Mouse (Mus musculus) MEL (cell line): ENCODE measurements around the gene Il18r1. TPM values are rescaled to one million over a fixed set of nuclear protein-coding genes. Genes with fewer than 3 reads are reported as not detected.

Experiments used
- DNase-seq: peaks from one replicate; pipeline ENCODE4 v3.0.0; 2011; ENCODE audit warnings: low read depth, low spot score
- H3K27ac ChIP-seq: 2 replicates; pipeline ENCODE4 v1.5.1; 2012; ENCODE audit warnings: low read depth, mild to moderate bottlenecking, control low read depth, low read length, moderate library complexity; ENCODE audit not compliant: control insufficient read depth
- H3K27me3 ChIP-seq, 2 experiments: fragments of 150-350 bp in 1 of 2; sonication (generic) in 1 of 2; 2 replicates each; pipeline ENCODE4 v1.6.1; 2012; ENCODE audit warnings: low read length in 2 of 2, mild to moderate bottlenecking in 2 of 2, improper control_type of control experiment in 1 of 2, moderate library complexity in 1 of 2; ENCODE audit not compliant: insufficient read depth in 2 of 2, control insufficient read depth in 1 of 2
- H3K36me3 ChIP-seq, 2 experiments: 2 replicates each; pipeline ENCODE4 v1.6.1; 2012 to 2014; ENCODE audit warnings: low read length in 2 of 2, improper control_type of control experiment in 1 of 2, inconsistent platforms in 1 of 2, mild to moderate bottlenecking in 1 of 2; ENCODE audit not compliant: insufficient read depth in 2 of 2, control insufficient read depth in 1 of 2
- H3K4me1 ChIP-seq, 2 experiments: fragments of 150-350 bp in 1 of 2; sonication (generic) in 1 of 2; 2 replicates each; pipeline ENCODE4 v1.6.1; 2012; ENCODE audit warnings: low read length in 2 of 2, improper control_type of control experiment in 1 of 2, mild to moderate bottlenecking in 1 of 2; ENCODE audit not compliant: insufficient read depth in 2 of 2, control insufficient read depth in 1 of 2
- H3K4me3 ChIP-seq, 2 experiments: fragments of 150-350 bp in 1 of 2; sonication (generic) in 1 of 2; 2 replicates each; pipeline ENCODE4 v1.5.1; 2012; ENCODE audit warnings: low read depth in 2 of 2, low read length in 2 of 2, mild to moderate bottlenecking in 2 of 2, moderate library complexity in 2 of 2, control low read depth in 1 of 2, improper control_type of control experiment in 1 of 2; ENCODE audit not compliant: control insufficient read depth in 1 of 2, insufficient read depth in 1 of 2
- H3K79me2 ChIP-seq: 2 replicates; pipeline ENCODE4 v1.6.1; 2012; ENCODE audit warnings: mild to moderate bottlenecking, low read length, moderate library complexity; ENCODE audit not compliant: control insufficient read depth, poor library complexity, insufficient read depth
- H3K9ac ChIP-seq: 2 replicates; pipeline ENCODE4 v1.6.1; 2012; ENCODE audit warnings: low read depth, mild to moderate bottlenecking, control low read depth, low read length, moderate library complexity; ENCODE audit not compliant: control insufficient read depth, poor library complexity, severe bottlenecking
- H3K9me3 ChIP-seq: fragments of 150-350 bp; sonication (generic); replicated peaks from 2 replicates; pipeline ENCODE4 v1.6.1; 2012; ENCODE audit warnings: mild to moderate bottlenecking, low read length, improper control_type of control experiment, moderate library complexity; ENCODE audit not compliant: insufficient read depth
- BHLHE40 ChIP-seq: IDR thresholded peaks from 2 replicates; pipeline ENCODE4 v1.6.1; 2012; ENCODE audit warnings: low read depth, mild to moderate bottlenecking, inconsistent platforms, low read length, improper control_type of control experiment, borderline replicate concordance
- ELF1 ChIP-seq: IDR thresholded peaks from 2 replicates; pipeline ENCODE4 v1.6.1; 2014; ENCODE audit warnings: low read depth, mild to moderate bottlenecking, inconsistent platforms, low read length, improper control_type of control experiment, moderate library complexity
- GABPA ChIP-seq: IDR thresholded peaks from 2 replicates; pipeline ENCODE4 v1.6.1; 2012; ENCODE audit warnings: low read depth, mild to moderate bottlenecking, inconsistent platforms, low read length, improper control_type of control experiment, moderate library complexity
- MAZ ChIP-seq: IDR thresholded peaks from 2 replicates; pipeline ENCODE4 v1.6.1; 2012; ENCODE audit warnings: low read depth, mild to moderate bottlenecking, inconsistent platforms, low read length, improper control_type of control experiment
- MXI1 ChIP-seq: IDR thresholded peaks from 2 replicates; pipeline ENCODE4 v1.6.1; 2011; ENCODE audit warnings: mild to moderate bottlenecking, low read depth, low read length, improper control_type of control experiment
- MYB ChIP-seq: IDR thresholded peaks from 2 replicates; pipeline ENCODE4 v1.6.1; 2011; ENCODE audit warnings: mild to moderate bottlenecking, low read depth, low read length, improper control_type of control experiment
- MYC ChIP-seq: IDR thresholded peaks from 2 replicates; pipeline ENCODE4 v1.6.1; 2011; ENCODE audit warnings: low read depth, mild to moderate bottlenecking, low read length, improper control_type of control experiment, moderate library complexity
- NRF1 ChIP-seq: IDR thresholded peaks from 2 replicates; pipeline ENCODE4 v1.6.1; 2014; ENCODE audit warnings: low read depth, mild to moderate bottlenecking, inconsistent platforms, low read length, improper control_type of control experiment, moderate library complexity; ENCODE audit not compliant: poor library complexity, insufficient read depth, severe bottlenecking
- POLR2A ChIP-seq, 2 experiments: IDR thresholded peaks; 2 replicates each; pipeline ENCODE4 v1.6.1; 2011 to 2012; ENCODE audit warnings: low read length in 2 of 2, mild to moderate bottlenecking in 2 of 2, control low read depth in 1 of 2, improper control_type of control experiment in 1 of 2, low read depth in 1 of 2, moderate library complexity in 1 of 2; ENCODE audit not compliant: control insufficient read depth in 1 of 2, insufficient read depth in 1 of 2, poor library complexity in 1 of 2
- SIN3A ChIP-seq: IDR thresholded peaks from 2 replicates; pipeline ENCODE4 v1.6.1; 2012; ENCODE audit warnings: low read length, improper control_type of control experiment, inconsistent platforms
- TBP ChIP-seq: IDR thresholded peaks from 2 replicates; pipeline ENCODE4 v1.8.0; 2011; ENCODE audit warnings: low read depth, low read length, improper control_type of control experiment
- USF2 ChIP-seq, 2 experiments: IDR thresholded peaks; 2 replicates each; pipeline ENCODE4 v1.6.1; 2011 to 2012; ENCODE audit warnings: improper control_type of control experiment in 2 of 2, low read length in 2 of 2, borderline replicate concordance in 1 of 2, inconsistent platforms in 1 of 2, low read depth in 1 of 2, mild to moderate bottlenecking in 1 of 2; ENCODE audit not compliant: insufficient read depth in 1 of 2
- ZC3H11A ChIP-seq: IDR thresholded peaks from 2 replicates; pipeline ENCODE4 v1.6.1; 2012; ENCODE audit warnings: low read depth, mild to moderate bottlenecking, inconsistent platforms, low read length, improper control_type of control experiment
- ZMIZ1 ChIP-seq: IDR thresholded peaks from 2 replicates; pipeline ENCODE4 v1.6.1; 2012; ENCODE audit warnings: low read depth, mild to moderate bottlenecking, inconsistent platforms, low read length, improper control_type of control experiment, moderate library complexity
- ZNF384 ChIP-seq: IDR thresholded peaks from 2 replicates; pipeline ENCODE4 v1.6.1; 2012; ENCODE audit warnings: low read depth, mild to moderate bottlenecking, inconsistent platforms, low read length, improper control_type of control experiment
- polyA plus RNA-seq, 2 experiments: library from polyadenylated mRNA; stranded (reverse) in 1 of 2; unstranded in 1 of 2; fragments of >175 nt in 1 of 2; fragments of >200 nt in 1 of 2; gene quantifications; 2 replicates each; pipeline versions ENCODE4 v1.2.1 to v1.2.4; 2012; ENCODE audit warnings: low replicate concordance in 2 of 2, low read depth in 1 of 2; ENCODE audit not compliant: insufficient read length in 2 of 2, insufficient read depth in 1 of 2, missing spikeins in 1 of 2
- total RNA-seq: library from RNA; depleted of rRNA; stranded (reverse); fragments of 300-350 nt; gene quantifications from 2 replicates; pipeline ENCODE4 v1.2.3, GENCODE M21; 2012

Gene Il18r1
- total and polyA plus RNA-seq, 3 experiments: 0.08 to 0.10 TPM; not detected in 1

- TF ChIP-seq ELF1 (no peak), ZC3H11A (no peak), MYC (no peak), TBP (no peak), USF2 (IDR thresholded peaks at IDR 0.05; ENCODE audit: borderline replicate concordance in 1 of 2, insufficient read depth in 1 of 2, low read depth in 1 of 2, low read length in 2 of 2) (no peak)
- H3K79me2 ChIP-seq: no peaks in the 10 kb centered on the region
- H3K9me3 ChIP-seq: no peaks in the 10 kb centered on the region
- H3K9ac ChIP-seq: no peak overlapping the region
- peaks cover 2 to 3% of the 10 kb centered on the region in 2 experiments; a peak in 2 of 4 replicates for H3K27me3 ChIP-seq
- no peak for DNase-seq
- no peak overlapping the region for H3K4me3 ChIP-seq
- H3K36me3 ChIP-seq: no peaks in the 10 kb centered on the region
- no peaks in the 10 kb centered on the region for H3K4me1 ChIP-seq
- no peak overlapping the region for H3K27ac ChIP-seq
These were observed 57.6 kb downstream of the Il18r1 start for GRCm38 (mm10) chr1:40522918-40523317.

- no peak for TF ChIP-seq ZNF384
- TF ChIP-seq MAZ: no peak
- no peak for TF ChIP-seq ZMIZ1
- no peak for TF ChIP-seq MYC
- no peak for TF ChIP-seq ZC3H11A
- TF ChIP-seq GABPA: no peak
- no peak for TF ChIP-seq POLR2A (IDR thresholded peaks at IDR 0.05; ENCODE audit: control insufficient read depth in 1 of 2, insufficient read depth in 1 of 2, low read depth in 1 of 2, low read length in 2 of 2, poor library complexity in 1 of 2)
- no peak for DNase-seq
These were observed 58.8 kb downstream of the Il18r1 start for GRCm38 (mm10) chr1:40523971-40524722.

GRCm38 (mm10) chr1:40529287-40529686, 63.9 kb downstream of the Il18r1 start:
- Histone ChIP-seq H3K4me3 (no peak overlapping the region), H3K9ac (no peak overlapping the region), H3K27ac (no peak overlapping the region), H3K27me3 (peaks cover 0 to 3% of the 10 kb centered on the region in 2 experiments; a peak in 3 of 4 replicates), H3K9me3 (no peaks in the 10 kb centered on the region), H3K79me2 (no peaks in the 10 kb centered on the region), H3K36me3 (no peaks in the 10 kb centered on the region), H3K4me1 (no peaks in the 10 kb centered on the region)
- DNase-seq: no peak
- no peak for TF ChIP-seq NRF1
- TF ChIP-seq ZNF384: no peak
- TF ChIP-seq ELF1: no peak
- TF ChIP-seq SIN3A: no peak
- TF ChIP-seq MXI1: no peak
- no peak for TF ChIP-seq MYB
- TF ChIP-seq USF2 (IDR thresholded peaks at IDR 0.05; ENCODE audit: borderline replicate concordance in 1 of 2, insufficient read depth in 1 of 2, low read depth in 1 of 2, low read length in 2 of 2): no peak
- no peak for TF ChIP-seq BHLHE40

More at GRCm38 (mm10) chr1:40523971-40524722, 58.8 kb downstream of the Il18r1 start:
- Histone ChIP-seq H3K36me3 (no peaks in the 10 kb centered on the region), H3K27me3 (peaks cover 2 to 3% of the 10 kb centered on the region in 2 experiments; a peak in 2 of 4 replicates), H3K79me2 (no peaks in the 10 kb centered on the region), H3K27ac (no peak overlapping the region), H3K4me1 (no peaks in the 10 kb centered on the region), H3K4me3 (no peak overlapping the region), H3K9me3 (no peaks in the 10 kb centered on the region), H3K9ac (no peak overlapping the region)
